Mouse (Mus musculus) bone marrow macrophage, adult 2 months (primary cell): ENCODE results near the gene Vps52. TPM values are rescaled to one million over a fixed set of nuclear protein-coding genes. Genes with fewer than 3 reads are reported as not detected.
A peak's percentile ranks its signal among the peaks of the same experiment; 100 is the strongest.
"Not testable (repeated sequence)": the region's sequence is repeated elsewhere in the genome, so short reads cannot be mapped to it uniquely, and the experiment has no call there.

Experiments
- H3K27ac ChIP-seq: 2 replicates; pipeline ENCODE4 v1.5.1; 2012; ENCODE audit warnings: low read depth, low read length; ENCODE audit not compliant: insufficient read depth
- H3K4me1 ChIP-seq: 2 replicates; pipeline ENCODE4 v1.6.1; 2012; ENCODE audit warnings: low read length; ENCODE audit not compliant: control insufficient read depth, insufficient read depth
- H3K4me3 ChIP-seq: 2 replicates; pipeline ENCODE4 v1.5.1; 2012; ENCODE audit warnings: mild to moderate bottlenecking, low read length, moderate library complexity; ENCODE audit not compliant: insufficient read depth
- CTCF ChIP-seq: IDR thresholded peaks from 2 replicates; pipeline ENCODE4 v1.5.1; 2012; ENCODE audit warnings: low read depth, mild to moderate bottlenecking, low read length, moderate library complexity
- POLR2A ChIP-seq: IDR thresholded peaks from 2 replicates; pipeline ENCODE4 v1.6.1; 2012; ENCODE audit warnings: mild to moderate bottlenecking, low read depth, low read length, borderline replicate concordance
- polyA plus RNA-seq: library from polyadenylated mRNA; stranded (reverse); fragments of >200 nt; gene quantifications from 2 replicates; pipeline ENCODE4 v1.2.4, GENCODE M21; 2012; ENCODE audit not compliant: missing spikeins, insufficient read depth, insufficient read length

The Vps52 gene
- polyA plus RNA-seq, 1 experiment, result 41.3 TPM

DNA sequence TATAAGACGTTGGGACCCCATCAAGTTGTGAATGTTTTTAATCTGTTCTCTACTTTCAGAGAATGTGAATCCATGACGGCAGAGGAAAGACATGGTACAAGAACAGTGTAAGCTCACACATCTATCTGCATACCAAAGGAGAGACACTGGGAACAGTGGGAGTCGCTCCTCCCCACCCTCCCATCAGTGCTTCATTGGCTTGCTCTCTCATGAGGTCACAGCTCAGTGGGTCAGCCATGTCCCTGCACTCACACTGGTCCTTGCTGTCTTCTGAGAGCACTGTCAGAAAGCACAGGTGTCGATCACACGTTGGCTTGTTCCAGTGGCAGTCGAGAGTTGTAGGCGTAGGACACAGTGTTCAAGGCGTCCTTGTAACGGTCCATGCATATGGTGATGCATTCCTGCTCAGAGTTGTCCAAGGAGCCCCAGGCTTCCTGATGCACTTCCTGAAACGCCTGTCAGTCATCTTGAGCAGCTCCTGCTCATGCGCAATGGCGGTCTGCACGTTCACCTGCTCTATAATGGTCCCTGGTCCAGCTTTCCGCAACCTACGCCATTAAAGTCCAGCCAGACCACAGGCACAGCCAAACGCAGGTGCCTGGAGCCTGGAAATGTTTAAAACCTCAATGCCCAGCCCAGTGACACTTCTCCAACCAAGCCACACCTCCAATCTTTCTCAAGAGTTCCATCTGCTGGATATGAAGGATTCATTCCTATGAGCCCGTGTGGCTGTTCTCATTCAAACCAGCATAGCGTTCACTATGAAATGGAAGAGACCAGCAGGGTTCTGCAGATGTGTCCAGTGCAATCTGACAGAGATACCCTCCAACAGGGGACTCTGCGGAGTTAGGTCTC, 24.8 kb downstream of the Vps52 start:
- TF ChIP-seq POLR2A (no peak), CTCF (no peak)
- H3K27ac ChIP-seq, result peak overlapping the region; percentile 91
- H3K4me3 ChIP-seq, result no peak overlapping the region
- peaks cover 33% of the 10 kb centered on the region for H3K4me1 ChIP-seq

GRCm38 (mm10) chr17:33981192-33981909, 25.7 kb downstream of the Vps52 start:
- peak overlapping the region; percentile 93 for H3K27ac ChIP-seq
- H3K4me1 ChIP-seq, result peaks cover 29% of the 10 kb centered on the region
- peak overlapping the region; percentile 73 for H3K4me3 ChIP-seq

- H3K27ac ChIP-seq, result peak overlapping the region; percentile 93
- peak; percentile 90 for TF ChIP-seq CTCF
- peak overlapping the region; percentile 73; the same call in 1 of the 2 replicates for H3K4me3 ChIP-seq
- peaks cover 24% of the 10 kb centered on the region for H3K4me1 ChIP-seq
Observed at GRCm38 (mm10) chr17:33982136-33982535, 26.5 kb downstream of the Vps52 start.

- no peak overlapping the region for H3K4me3 ChIP-seq
- TF ChIP-seq POLR2A (no peak), CTCF (peak; percentile 55)
Observed at GRCm38 (mm10) chr17:33991788-33992664, 36.4 kb downstream of the Vps52 start.

DNA sequence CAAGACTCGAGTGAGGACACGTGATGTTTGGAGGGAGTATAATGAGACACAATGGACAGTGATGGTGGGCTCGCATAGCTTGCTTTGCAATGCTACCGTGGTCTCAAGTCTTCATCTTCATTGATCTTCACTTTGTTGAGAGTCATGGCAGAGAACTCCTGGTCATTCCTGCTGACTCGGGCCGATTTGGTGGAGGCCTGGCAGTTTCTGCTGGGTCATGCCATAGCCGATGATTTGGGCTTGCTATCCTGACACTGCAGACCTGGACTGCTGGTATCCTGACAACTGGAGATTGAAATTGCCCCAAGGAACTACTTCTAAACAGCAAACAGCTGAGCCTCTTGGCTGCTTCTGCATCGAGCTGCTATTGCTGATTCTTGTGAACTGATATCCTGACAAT, 39.3 kb downstream of the Vps52 start:
- Histone ChIP-seq H3K4me1 (peaks cover 8% of the 10 kb centered on the region), H3K27ac (no peak overlapping the region), H3K4me3 (no peak overlapping the region)
- no peak for TF ChIP-seq CTCF
- no peak for TF ChIP-seq POLR2A

More at GRCm38 (mm10) chr17:33991788-33992664, 36.4 kb downstream of the Vps52 start:
- Histone ChIP-seq H3K27ac (no peak overlapping the region), H3K4me1 (peaks cover 3% of the 10 kb centered on the region)

DNA sequence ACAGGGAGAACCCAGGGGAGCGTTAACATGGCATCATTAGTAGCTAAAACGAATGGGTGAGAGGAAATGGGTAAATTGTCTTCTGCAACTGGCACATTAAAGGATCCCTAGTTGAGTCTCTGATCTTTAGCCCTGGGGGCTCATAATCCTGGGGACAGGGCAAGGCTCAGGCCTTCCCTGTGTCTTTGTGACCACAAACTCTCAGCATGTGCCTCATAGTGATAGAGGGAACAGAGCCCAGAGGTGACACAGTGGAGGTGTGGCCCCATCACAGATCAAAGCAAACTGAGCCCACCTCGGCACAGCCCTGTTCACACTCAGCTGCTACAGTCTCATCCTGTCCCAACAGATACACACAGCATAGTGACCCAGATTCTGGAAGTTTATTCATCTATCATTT, 40.0 kb downstream of the Vps52 start:
- Histone ChIP-seq H3K4me3 (no peak overlapping the region), H3K4me1 (peaks cover 9% of the 10 kb centered on the region), H3K27ac (no peak overlapping the region)
- TF ChIP-seq POLR2A (no peak), CTCF (no peak)

DNA sequence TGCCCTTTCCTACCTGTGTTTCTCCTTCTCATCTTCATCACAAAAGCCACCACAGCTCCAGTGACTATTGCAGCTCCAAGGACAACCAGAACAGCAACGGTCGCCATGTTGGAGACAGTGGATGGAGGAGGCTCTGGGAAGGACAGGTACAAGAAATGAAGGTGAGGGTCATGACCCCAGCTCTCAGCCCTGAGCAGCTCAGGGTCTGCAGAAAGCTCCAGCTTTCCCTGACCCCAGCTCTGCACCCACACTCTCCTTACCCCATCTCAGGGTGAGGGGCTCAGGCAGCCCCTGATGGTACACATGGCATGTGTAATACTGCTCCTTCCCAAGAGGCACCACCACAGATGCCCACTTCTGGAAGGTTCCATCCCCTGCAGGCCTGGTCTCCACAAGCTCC, 41.4 kb downstream of the Vps52 start:
- not testable (repeated sequence) for H3K4me3 ChIP-seq, H3K27ac ChIP-seq
- H3K4me1 ChIP-seq, result peaks cover 11% of the 10 kb centered on the region

- H3K4me3 ChIP-seq, result peak overlapping the region; percentile 89
- not testable (repeated sequence) for H3K27ac ChIP-seq
- peaks cover 13% of the 10 kb centered on the region for H3K4me1 ChIP-seq
Observed at GRCm38 (mm10) chr17:33998697-33999096, 43.1 kb downstream of the Vps52 start.

GRCm38 (mm10) chr17:33999341-34000149, 43.9 kb downstream of the Vps52 start:
- Histone ChIP-seq H3K4me3 (peak overlapping the region; percentile 89), H3K4me1 (peaks cover 14% of the 10 kb centered on the region), H3K27ac (peak overlapping the region; percentile 60)
- TF ChIP-seq CTCF (no peak), POLR2A (no peak)
